Mouse (Mus musculus): Measurements from ENCODE around the gene Mrps10.
"Not testable (repeated sequence)": the region's sequence is repeated elsewhere in the genome, so short reads cannot be mapped to it uniquely, and the experiment has no call there.

Gene Mrps10

GRCm38 (mm10) chr17:47383266-47383665 lies 14.6 kb downstream of the Mrps10 start:
- DNase-seq = no peak

- DNase-seq = no peak
These were observed 15.4 kb downstream of the Mrps10 start for GRCm38 (mm10) chr17:47384064-47384463.

- no peak for DNase-seq
These were observed 16.5 kb downstream of the Mrps10 start, which contains the start of gene Guca1b for GRCm38 (mm10) chr17:47385145-47385544. Guca1b (plus strand) TSS chr17:47385393.

- peak; percentile 71 for DNase-seq
These were observed 18.0 kb downstream of the Mrps10 start for GRCm38 (mm10) chr17:47386649-47387048.

GRCm38 (mm10) chr17:47394223-47394869 lies 25.7 kb downstream of the Mrps10 start:
- no peak for DNase-seq

GRCm38 (mm10) chr17:47395376-47395913 lies 26.8 kb downstream of the Mrps10 start:
- peak; percentile 57 for DNase-seq

GRCm38 (mm10) chr17:47399091-47399490 lies 30.4 kb downstream of the Mrps10 start:
- DNase-seq = no peak

GRCm38 (mm10) chr17:47400451-47400850 lies 31.8 kb downstream of the Mrps10 start, which contains the start of gene Guca1a:
Guca1a (minus strand) TSS chr17:47400584.
- no peak for DNase-seq

GRCm38 (mm10) chr17:47407717-47408557 lies 39.2 kb downstream of the Mrps10 start:
- no peak for DNase-seq

GRCm38 (mm10) chr17:47408558-47408898 lies 39.8 kb downstream of the Mrps10 start:
- DNase-seq = peak; percentile 83

- DNase-seq = not testable (repeated sequence)
These were observed 41.5 kb downstream of the Mrps10 start for GRCm38 (mm10) chr17:47409897-47410861.

GRCm38 (mm10) chr17:47420195-47420594 lies 51.5 kb downstream of the Mrps10 start:
- no peak for DNase-seq

GRCm38 (mm10) chr17:47421566-47421965 lies 52.9 kb downstream of the Mrps10 start:
- no peak for DNase-seq

GRCm38 (mm10) chr17:47422616-47423015 lies 53.9 kb downstream of the Mrps10 start:
- DNase-seq = not testable (repeated sequence)

GRCm38 (mm10) chr17:47424186-47424585 lies 55.5 kb downstream of the Mrps10 start:
- no peak for DNase-seq

GRCm38 (mm10) chr17:47427316-47427715 lies 58.6 kb downstream of the Mrps10 start:
- no peak for DNase-seq

- peak; percentile 60 for DNase-seq
These were observed 60.2 kb downstream of the Mrps10 start for GRCm38 (mm10) chr17:47428831-47429304.

- no peak for DNase-seq
These were observed 62.1 kb downstream of the Mrps10 start for GRCm38 (mm10) chr17:47430815-47431214.
